Mouse (Mus musculus): ENCODE data around the gene Osbpl3.

- TF ChIP-seq CTCF (IDR thresholded peaks at IDR 0.05; ENCODE audit: low read depth, low read length): no peak
- TF ChIP-seq GATA1 (IDR thresholded peaks at IDR 0.05; ENCODE audit: borderline replicate concordance, low read length): no peak
- no peak for TF ChIP-seq GATA2 (IDR thresholded peaks at IDR 0.05; ENCODE audit: borderline replicate concordance, low read depth, low read length)
Measured at GRCm38 (mm10) chr6:50432491-50432890, 23.5 kb downstream of the Osbpl3 start.
